Mouse (Mus musculus): ENCODE results near the gene Rbm47.

DNA sequence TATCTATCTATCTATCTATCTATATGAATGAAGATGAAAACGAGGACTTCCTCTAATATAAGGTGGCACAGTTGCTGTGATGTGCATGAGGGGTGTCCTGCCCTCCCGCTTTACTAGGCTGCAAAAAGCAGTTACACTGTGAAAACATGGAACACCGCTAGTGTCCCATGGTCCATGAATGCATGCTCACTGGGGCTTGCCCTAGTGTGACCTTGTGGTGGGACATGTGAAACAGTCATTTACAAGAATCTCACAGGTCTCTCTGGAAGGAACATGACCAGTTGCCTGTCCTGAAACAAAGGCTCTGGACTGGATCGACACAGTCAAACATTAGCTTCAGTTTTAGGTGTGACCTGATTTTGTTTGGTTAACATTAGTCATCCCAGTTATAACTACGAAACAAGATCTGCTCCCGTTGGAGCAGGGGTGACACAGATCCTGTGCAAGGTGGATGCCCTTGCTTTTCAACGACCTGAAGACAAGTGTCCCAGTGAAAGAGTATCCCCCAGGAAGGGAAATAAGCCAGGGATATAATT, 132.1 kb downstream of the Rbm47 start:
- no peak for TF ChIP-seq CTCF (IDR thresholded peaks at IDR 0.05; ENCODE audit: control insufficient read depth, insufficient read depth, insufficient replicate concordance, low read depth, low read length)
- TF ChIP-seq POLR2A (IDR thresholded peaks at IDR 0.05; ENCODE audit: control insufficient read depth, low read depth, low read length), result no peak
